Mouse (Mus musculus): Measurements from ENCODE around the gene Loxl4.

DNA sequence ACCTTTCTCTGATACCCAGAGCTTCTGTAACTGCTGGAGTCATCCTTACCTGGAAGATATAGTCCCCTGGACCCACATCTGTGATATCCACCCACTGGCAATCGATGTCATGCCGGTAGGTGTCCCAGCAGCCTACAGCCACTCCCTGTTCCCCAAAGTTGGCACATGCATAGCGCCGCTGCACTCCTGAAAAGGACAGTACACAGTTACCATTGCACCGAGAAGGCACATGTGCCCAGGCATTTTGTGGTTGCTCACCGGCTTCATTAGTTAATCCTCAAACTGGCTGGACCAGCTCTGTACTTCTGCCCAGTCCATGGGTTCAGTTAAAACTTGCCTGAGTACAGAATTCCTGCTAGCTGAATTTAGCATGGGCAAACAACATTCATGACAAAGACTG is 14.7 kb downstream of the Loxl4 start:
- no peak for TF ChIP-seq POLR2A (IDR thresholded peaks at IDR 0.05; ENCODE audit: extremely low read depth, insufficient read depth, low read length)
- no peak for TF ChIP-seq CTCF (IDR thresholded peaks at IDR 0.05; ENCODE audit: low read depth, low read length)

Data from liver, adult 2 months (tissue).